Mouse (Mus musculus): ENCODE data around the gene Coq8a.

Gene Coq8a

GRCm38 (mm10) chr1:180199715-180200050 is 281 bp upstream of the Coq8a start:
- DNase-seq (ENCODE audit: extremely low spot score, low read depth, low spot score), result no peak

DNA sequence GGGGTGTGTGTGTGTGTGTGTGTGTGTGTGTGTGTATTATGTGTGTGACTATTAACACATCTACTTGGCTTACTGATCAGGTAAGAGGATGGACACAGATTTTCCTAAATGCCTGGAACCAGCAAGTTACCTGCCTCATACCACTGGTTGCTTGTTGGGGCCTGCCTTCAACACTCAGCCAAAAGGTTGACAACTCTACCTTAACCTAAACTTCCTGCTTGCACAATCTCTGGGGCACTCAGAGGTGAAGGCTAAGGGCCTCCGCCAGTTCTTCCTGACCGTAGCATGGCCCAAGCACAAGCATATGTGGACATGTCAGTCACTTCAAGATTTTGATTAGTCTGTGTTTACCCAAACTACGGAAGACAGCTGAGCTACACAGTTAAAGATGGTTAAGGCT is 1.4 kb downstream of the Coq8a start:
- DNase-seq (ENCODE audit: extremely low spot score, low read depth, low spot score), result no peak

DNA sequence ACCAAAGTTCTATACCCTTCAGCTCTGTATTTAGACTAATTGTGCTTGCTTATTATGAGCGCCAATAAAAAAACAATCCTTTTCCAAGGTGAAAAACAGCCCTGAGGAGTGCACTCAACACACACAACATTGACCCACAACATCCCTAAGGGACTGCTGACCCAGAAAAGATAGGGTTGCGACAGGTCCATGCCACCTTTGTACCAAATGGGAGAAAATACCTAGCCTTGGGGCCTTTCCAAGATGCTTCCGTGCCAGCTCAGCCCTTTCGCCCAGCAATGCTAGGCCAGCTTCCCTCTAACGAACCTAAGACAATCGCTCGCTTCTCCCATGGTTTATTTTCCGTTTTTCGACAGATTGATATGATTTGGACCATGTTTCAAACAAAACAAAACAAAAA is 2.9 kb downstream of the Coq8a start:
- DNase-seq (ENCODE audit: extremely low spot score, low read depth, low spot score), result no peak

DNA sequence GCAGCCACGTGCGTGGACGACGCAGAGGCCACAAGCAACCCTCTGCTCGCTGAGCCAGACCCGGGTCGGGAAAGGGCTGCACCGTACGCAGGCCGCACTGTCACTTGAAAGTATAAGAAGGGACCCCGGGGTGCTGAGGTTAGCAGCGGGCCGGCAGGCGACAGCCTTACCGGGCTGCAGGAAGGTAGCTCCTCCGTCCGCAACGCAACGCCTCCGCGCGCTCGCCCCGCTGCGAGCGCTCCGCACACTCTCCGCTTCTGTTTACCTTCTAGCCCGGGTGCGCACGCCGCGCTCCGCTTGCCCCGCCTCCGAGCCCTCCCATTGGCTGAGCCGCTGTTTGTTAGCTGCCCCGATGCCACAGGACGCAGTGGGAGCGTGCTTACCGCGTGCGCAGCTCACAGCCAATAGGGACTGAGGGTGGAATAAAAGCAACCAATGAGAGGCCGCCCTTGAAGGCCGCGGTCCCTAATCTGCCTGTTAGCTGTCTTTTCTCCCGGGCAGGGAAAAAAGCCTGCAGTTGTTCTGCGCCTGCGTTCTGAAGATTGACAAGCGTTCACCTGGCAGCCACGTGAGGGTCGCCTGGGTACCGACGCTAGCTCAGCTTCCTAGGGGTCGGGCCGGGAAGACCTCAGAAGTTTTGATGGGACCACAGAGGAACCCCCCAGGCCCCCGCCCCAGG is 3.6 kb downstream of the Coq8a start:
- DNase-seq (ENCODE audit: extremely low spot score, low read depth, low spot score), result peak; percentile 82

GRCm38 (mm10) chr1:180194781-180195471 is 4.5 kb downstream of the Coq8a start:
- DNase-seq (ENCODE audit: extremely low spot score, low read depth, low spot score), result no peak

DNA sequence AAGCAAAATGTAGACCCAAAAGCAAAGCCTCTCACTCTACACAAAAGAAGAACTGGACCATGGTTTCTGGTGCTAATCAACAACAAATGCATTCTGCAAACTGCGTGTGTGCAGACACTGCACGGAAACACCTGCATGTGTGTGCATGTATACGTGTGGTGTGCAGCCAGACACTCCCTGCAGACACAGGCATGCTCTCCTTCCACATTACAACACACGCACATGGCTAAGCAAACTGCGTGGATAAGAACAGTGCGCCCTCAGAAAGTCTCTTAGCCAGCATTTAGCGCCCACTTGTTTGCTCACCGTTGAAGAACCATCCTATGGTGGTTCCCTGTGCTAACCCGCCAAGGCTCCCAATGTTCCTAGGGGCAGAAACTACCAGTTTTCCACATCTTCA is 5.4 kb downstream of the Coq8a start:
- DNase-seq (ENCODE audit: extremely low spot score, low read depth, low spot score), result no peak

DNA sequence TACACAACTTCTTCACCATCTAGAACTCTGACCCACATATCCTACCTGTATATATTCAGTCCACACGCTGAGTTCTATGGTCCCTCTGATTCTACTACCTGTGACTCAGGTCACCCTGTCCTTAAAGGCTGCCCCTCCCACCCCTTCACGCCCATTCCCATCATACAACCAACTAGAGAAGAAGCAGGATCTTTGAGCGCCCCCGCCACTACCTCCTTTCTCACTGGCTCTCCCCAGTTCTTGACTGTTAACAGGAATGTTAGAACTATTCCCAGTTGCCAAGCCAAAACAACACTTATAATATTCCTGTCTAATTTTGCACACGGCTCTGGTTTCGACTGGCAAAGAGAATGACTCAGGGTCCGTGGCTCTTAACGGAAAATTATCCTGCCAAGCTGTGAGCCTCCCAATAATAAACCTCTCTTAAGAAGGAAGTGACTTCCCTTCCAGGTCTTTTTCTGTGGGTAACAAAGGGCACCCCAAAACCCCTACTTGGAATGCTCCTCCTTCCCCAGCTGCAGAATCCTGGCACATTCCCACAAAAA is 5.9 kb downstream of the Coq8a start:
- no peak for DNase-seq (ENCODE audit: extremely low spot score, low read depth, low spot score)

DNA sequence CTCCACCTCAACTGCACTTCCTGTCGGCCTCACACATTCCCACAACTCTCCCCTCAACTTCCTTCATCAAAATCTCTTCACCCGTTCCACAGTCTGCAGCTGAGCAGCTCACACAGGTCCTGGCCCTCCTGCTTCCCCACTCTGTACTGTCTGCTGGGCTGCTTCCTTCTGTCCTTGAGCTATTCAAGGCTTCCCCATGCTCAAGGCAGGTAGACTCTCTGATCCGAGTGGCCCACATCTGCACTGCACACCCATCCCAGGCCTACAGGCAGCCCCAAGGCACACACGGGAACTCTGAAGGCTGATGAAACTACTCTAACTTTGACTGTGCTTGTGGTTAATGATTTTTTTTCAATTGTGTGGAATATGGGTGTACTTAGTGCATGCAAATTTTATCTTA is 6.5 kb downstream of the Coq8a start:
- DNase-seq (ENCODE audit: extremely low spot score, low read depth, low spot score), result no peak

GRCm38 (mm10) chr1:180191651-180192220 is 7.7 kb downstream of the Coq8a start:
- DNase-seq (ENCODE audit: extremely low spot score, low read depth, low spot score), result no peak

- no peak for DNase-seq (ENCODE audit: extremely low spot score, low read depth, low spot score)
These were observed 8.3 kb downstream of the Coq8a start for GRCm38 (mm10) chr1:180191112-180191511.

DNA sequence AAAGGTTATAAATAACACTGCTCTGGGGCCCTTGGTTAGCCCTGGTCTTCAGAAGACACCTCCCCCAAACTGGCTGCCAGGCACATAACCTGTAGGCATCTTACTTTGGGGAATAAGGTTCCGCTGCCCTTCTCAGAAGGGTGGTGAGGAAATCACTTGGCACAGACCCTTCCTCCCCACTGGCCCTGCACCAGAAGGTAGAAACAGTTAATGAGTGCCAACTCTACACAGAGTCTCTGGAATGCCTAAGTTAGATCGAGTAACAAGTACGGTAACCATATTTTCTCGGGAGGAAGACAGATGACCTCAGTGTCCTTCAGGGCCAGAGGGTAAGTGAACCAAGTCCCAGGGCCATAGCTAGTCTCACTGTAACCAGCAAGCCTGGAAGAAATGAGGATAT is 10.5 kb downstream of the Coq8a start:
- DNase-seq (ENCODE audit: extremely low spot score, low read depth, low spot score), result no peak

GRCm38 (mm10) chr1:180186371-180186770 is 13.0 kb downstream of the Coq8a start:
- no peak for DNase-seq (ENCODE audit: extremely low spot score, low read depth, low spot score)

- no peak for DNase-seq (ENCODE audit: extremely low spot score, low read depth, low spot score)
These were observed 13.5 kb downstream of the Coq8a start for GRCm38 (mm10) chr1:180185877-180186276.

DNA sequence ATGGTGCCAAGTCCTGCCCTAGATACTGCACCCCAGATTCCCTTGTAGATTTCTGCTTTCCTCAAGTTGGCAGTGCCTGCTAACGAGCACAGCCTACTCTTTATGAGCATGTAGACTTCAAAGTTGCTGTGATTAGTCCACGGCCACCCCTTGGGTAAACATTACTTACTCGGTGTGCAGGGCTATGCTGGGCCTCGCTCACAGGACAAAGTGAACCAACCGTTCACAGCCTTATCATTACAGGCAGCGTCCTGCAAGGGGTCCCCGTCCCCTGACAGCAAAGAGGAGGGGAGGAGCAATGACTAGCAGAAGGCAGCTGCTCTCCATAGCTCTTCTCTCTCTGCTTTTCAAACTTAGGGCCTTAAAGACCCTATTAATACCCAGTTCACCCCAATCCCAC is 14.6 kb downstream of the Coq8a start:
- no peak for DNase-seq (ENCODE audit: extremely low spot score, low read depth, low spot score)

DNA sequence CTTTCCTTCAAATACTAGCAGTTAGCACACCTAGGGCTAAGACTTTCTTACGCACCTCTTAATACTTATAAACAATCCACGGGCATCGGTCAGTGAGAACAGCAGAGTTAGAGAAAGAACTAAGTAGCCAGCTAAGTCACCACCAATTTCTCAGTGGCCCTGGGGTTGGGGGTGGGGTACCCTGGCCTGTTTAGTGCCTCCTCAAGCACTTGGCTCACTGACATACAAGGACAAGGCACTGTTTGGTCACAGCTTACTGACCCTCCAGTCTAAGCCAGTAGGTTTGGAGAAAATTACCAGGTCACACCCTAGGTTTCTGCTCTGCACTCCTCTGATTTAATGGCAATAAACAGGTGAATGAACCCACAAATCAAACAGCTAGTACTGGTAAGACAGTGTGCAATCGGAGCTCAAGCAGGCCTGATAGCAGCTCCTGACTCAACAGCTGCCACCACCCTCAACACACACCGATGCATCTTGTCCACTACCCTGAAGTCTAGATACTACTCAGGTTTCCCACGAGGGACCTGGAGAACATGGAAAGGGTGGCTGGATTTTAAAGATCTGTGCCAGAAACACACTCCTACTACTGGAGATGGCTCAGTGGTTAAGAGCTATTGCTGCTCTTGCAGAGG is 15.8 kb downstream of the Coq8a start:
- DNase-seq (ENCODE audit: extremely low spot score, low read depth, low spot score), result no peak

GRCm38 (mm10) chr1:180182731-180183130 is 16.7 kb downstream of the Coq8a start:
- DNase-seq (ENCODE audit: extremely low spot score, low read depth, low spot score), result no peak

DNA sequence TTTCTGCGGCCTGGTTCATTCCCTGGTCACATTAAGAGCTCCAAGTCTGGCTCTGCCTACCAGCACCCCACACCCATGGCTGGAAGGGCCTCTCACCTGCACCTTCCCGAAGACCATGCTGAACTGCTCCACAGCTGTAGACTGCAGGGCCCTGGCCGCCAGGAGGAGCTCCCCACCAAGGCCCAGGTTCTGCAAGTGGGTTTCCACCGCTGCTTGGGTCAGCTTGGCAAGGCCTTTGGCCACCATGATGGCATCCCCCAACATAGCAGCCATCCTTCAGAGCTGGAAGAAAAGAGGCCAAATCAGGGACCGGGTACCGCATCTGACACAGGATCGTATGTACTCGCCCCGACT is 17.5 kb downstream of the Coq8a start:
- DNase-seq (ENCODE audit: extremely low spot score, low read depth, low spot score), result no peak

GRCm38 (mm10) chr1:180181304-180181965 is 18.0 kb downstream of the Coq8a start:
- DNase-seq (ENCODE audit: extremely low spot score, low read depth, low spot score), result no peak

GRCm38 (mm10) chr1:180179840-180180239 is 19.6 kb downstream of the Coq8a start:
- no peak for DNase-seq (ENCODE audit: extremely low spot score, low read depth, low spot score)

GRCm38 (mm10) chr1:180179100-180179499 is 20.3 kb downstream of the Coq8a start:
- DNase-seq (ENCODE audit: extremely low spot score, low read depth, low spot score), result no peak

- DNase-seq (ENCODE audit: extremely low spot score, low read depth, low spot score), result no peak
These were observed 21.1 kb downstream of the Coq8a start for GRCm38 (mm10) chr1:180178340-180178739.
